Mouse (Mus musculus) lung, embryonic 15.5 days (tissue): ENCODE measurements around the gene Anp32a. TPM values are rescaled to one million over a fixed set of nuclear protein-coding genes. Genes with fewer than 3 reads are reported as not detected.

Experiments used
- ATAC-seq: fragments of 200-750 bp; cut with Nextera tagmentation; 2 replicates; pipeline ENCODE4 v1.8.0; 2017; ENCODE audit warnings: moderate number of reproducible peaks, borderline replicate concordance; ENCODE audit not compliant: low FRiP score, low TSS enrichment; ENCODE audit errors: extremely low read depth
- H3K27ac ChIP-seq: fragments of 300-500 bp; sonication (generic); 2 replicates; pipeline ENCODE4 v1.5.1; 2015; ENCODE audit warnings: moderate library complexity, mild to moderate bottlenecking, inconsistent platforms
- H3K27me3 ChIP-seq: fragments of 300-500 bp; sonication (generic); 2 replicates; pipeline ENCODE4 v1.6.1; 2015; ENCODE audit warnings: inconsistent platforms
- H3K36me3 ChIP-seq: fragments of 300-500 bp; sonication (generic); 2 replicates; pipeline ENCODE4 v1.6.1; 2015; ENCODE audit warnings: inconsistent platforms
- H3K4me1 ChIP-seq: fragments of 300-500 bp; sonication (generic); 2 replicates; pipeline ENCODE4 v1.6.1; 2015; ENCODE audit warnings: inconsistent platforms
- H3K4me2 ChIP-seq: fragments of 300-500 bp; sonication (generic); 2 replicates; pipeline ENCODE4 v1.6.1; 2015; ENCODE audit warnings: inconsistent platforms, mild to moderate bottlenecking, moderate library complexity
- H3K4me3 ChIP-seq: fragments of 300-500 bp; sonication (generic); 2 replicates; pipeline ENCODE4 v1.5.1; 2015; ENCODE audit warnings: mild to moderate bottlenecking, inconsistent platforms
- H3K9ac ChIP-seq: fragments of 300-500 bp; sonication (generic); 2 replicates; pipeline ENCODE4 v1.6.1; 2015; ENCODE audit warnings: inconsistent platforms
- H3K9me3 ChIP-seq: fragments of 300-500 bp; sonication (generic); 2 replicates; pipeline ENCODE4 v1.6.1; 2016; ENCODE audit warnings: inconsistent platforms
- WGBS: fragments of 180-500 bp; shearing (Covaris S2); methylation state at CpG from one replicate; pipeline ENCODE4 v1.1.7; 2015; 5-methylcytosine and 5-hydroxymethylcytosine counted together
- polyA plus RNA-seq: library from polyadenylated mRNA; unstranded; fragments of >200 nt; fragmentation: Nextera tagmentation; extraction: Ambion mirVana; gene quantifications from 2 replicates; pipeline ENCODE4 v1.2.1, GENCODE M21; 2015

The Anp32a gene
- polyA plus RNA-seq, 1 experiment from 2014 or later = 182 TPM

- 2% methylated on average over 40 of the region's 48 CpGs for WGBS
Observed at GRCm38 (mm10) chr9:62340301-62341122, 581 bp upstream of the Anp32a start.

DNA sequence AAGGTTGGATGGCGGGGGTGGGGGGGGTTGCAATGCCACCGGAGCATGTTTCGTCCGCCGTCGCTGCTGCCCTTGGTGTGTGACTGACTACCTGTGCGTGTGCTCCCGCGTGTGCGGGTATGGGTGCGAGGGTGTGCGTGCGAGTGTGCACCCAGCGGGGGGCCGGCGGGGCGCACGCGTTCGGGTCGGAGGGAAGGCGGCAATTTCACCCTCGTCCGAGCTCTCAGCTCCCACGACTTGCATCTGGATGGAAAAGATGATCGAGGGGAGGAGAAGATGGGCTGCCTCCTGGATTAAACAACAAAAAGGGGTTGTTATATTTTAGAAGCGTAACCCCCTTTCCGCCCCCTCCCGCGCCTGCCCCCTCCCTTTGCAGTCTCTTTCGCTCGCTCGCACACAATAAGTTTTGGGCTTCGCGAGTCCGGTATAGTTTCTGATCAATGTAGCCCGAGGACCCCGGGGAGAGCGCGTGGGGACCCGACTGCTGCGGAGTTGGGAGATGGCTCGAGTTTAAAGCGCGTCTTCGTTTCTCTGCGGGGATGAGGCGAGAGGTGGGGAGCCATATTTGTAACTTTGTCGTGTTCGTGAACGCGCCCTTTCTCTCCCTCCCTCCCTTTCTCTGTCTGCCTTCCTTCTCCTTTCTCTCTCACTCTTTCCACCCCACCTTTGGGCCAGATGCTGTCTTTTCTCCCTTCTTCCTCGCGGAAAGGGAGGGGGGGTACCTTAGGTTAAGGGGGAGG is 778 bp downstream of the Anp32a start:
- ATAC-seq = no peak
- Histone ChIP-seq H3K9me3 (no peaks in the 10 kb centered on the region), H3K27me3 (no peaks in the 10 kb centered on the region), H3K4me2 (peak overlapping the region; percentile 63), H3K4me1 (peaks cover 29% of the 10 kb centered on the region), H3K36me3 (no peaks in the 10 kb centered on the region), H3K27ac (peak overlapping the region; percentile 99), H3K4me3 (peak overlapping the region; percentile 89), H3K9ac (peak overlapping the region; percentile 99)
- under 1% methylated on average over 53 of the region's 54 CpGs for WGBS

More at GRCm38 (mm10) chr9:62340301-62341122, 581 bp upstream of the Anp32a start:
- Histone ChIP-seq H3K27ac (peak overlapping the region; percentile 25; the same call in 1 of the 2 replicates), H3K9ac (peak overlapping the region; percentile 63), H3K4me2 (peak overlapping the region; percentile 63), H3K27me3 (no peaks in the 10 kb centered on the region), H3K36me3 (no peaks in the 10 kb centered on the region), H3K4me3 (peak overlapping the region; percentile 89), H3K4me1 (peaks cover 16% of the 10 kb centered on the region), H3K9me3 (no peaks in the 10 kb centered on the region)
- ATAC-seq = peak; percentile 27; the same call in 1 of the 2 replicates

GRCm38 (mm10) chr9:62342441-62343191 is 1.5 kb downstream of the Anp32a start:
- H3K27ac ChIP-seq = peak overlapping the region; percentile 99
- H3K9me3 ChIP-seq = no peaks in the 10 kb centered on the region
- H3K27me3 ChIP-seq = no peaks in the 10 kb centered on the region
- H3K9ac ChIP-seq = peak overlapping the region; percentile 99
- peak overlapping the region; percentile 89 for H3K4me3 ChIP-seq
- H3K4me2 ChIP-seq = peak overlapping the region; percentile 63
- H3K36me3 ChIP-seq = no peaks in the 10 kb centered on the region
- H3K4me1 ChIP-seq = peaks cover 35% of the 10 kb centered on the region
- ATAC-seq = peak; percentile 24; the same call in 1 of the 2 replicates
- WGBS = under 1% methylated on average over 48 of the region's 48 CpGs

GRCm38 (mm10) chr9:62343192-62343903 is 2.3 kb downstream of the Anp32a start:
- Histone ChIP-seq H3K4me2 (peak overlapping the region; percentile 63), H3K4me3 (peak overlapping the region; percentile 89), H3K9me3 (no peaks in the 10 kb centered on the region), H3K9ac (peak overlapping the region; percentile 99), H3K27me3 (no peaks in the 10 kb centered on the region), H3K4me1 (peaks cover 40% of the 10 kb centered on the region), H3K27ac (peak overlapping the region; percentile 99), H3K36me3 (no peaks in the 10 kb centered on the region)
- ATAC-seq = peak; percentile 54
- under 1% methylated on average over 39 of the region's 56 CpGs for WGBS

DNA sequence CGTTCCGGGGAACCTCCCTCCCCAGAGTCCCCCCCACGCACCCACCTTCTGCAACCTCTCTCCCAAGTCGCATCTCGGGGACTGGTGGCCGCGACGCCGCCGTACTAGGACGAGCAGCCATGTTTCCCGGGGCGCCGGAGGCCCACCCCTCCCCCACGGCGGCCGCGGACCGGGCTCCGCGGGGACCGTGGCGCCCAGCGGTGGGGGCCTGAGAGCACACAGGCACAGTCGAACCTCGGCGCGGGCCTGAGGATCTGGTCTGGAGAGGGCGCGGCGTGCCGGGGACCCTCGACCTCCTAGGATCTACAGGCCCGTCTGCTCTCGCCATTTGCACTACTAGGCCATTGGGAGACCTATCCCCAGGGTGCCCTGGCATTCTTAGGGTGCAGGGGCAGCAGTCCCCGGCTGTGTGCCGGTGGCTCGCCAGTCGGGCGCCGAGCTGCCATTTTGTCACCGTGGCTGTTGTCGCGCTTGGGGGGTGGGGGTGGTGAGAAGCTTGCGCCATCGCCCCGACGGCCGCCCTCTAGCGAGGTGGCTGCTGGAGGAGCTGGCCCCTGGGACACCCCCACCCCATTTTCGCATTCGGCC is 2.9 kb downstream of the Anp32a start:
- ATAC-seq = peak; percentile 16; the same call in 1 of the 2 replicates
- WGBS = under 1% methylated on average over 52 of the region's 52 CpGs
- H3K9ac ChIP-seq = peak overlapping the region; percentile 99
- H3K9me3 ChIP-seq = no peaks in the 10 kb centered on the region
- H3K27me3 ChIP-seq = no peaks in the 10 kb centered on the region
- peak overlapping the region; percentile 89 for H3K4me3 ChIP-seq
- H3K4me1 ChIP-seq = peaks cover 42% of the 10 kb centered on the region
- H3K4me2 ChIP-seq = peak overlapping the region; percentile 63
- peak overlapping the region; percentile 99 for H3K27ac ChIP-seq
- no peaks in the 10 kb centered on the region for H3K36me3 ChIP-seq

- peaks cover 46% of the 10 kb centered on the region for H3K4me1 ChIP-seq
- H3K36me3 ChIP-seq = no peaks in the 10 kb centered on the region
- peak overlapping the region; percentile 99 for H3K27ac ChIP-seq
- WGBS = under 1% methylated on average over 26 of the region's 26 CpGs
- peak; percentile 8; the same call in 1 of the 2 replicates for ATAC-seq
- peak overlapping the region; percentile 89 for H3K4me3 ChIP-seq
- peak overlapping the region; percentile 99 for H3K9ac ChIP-seq
- no peaks in the 10 kb centered on the region for H3K27me3 ChIP-seq
- H3K9me3 ChIP-seq = no peaks in the 10 kb centered on the region
- peak overlapping the region; percentile 63 for H3K4me2 ChIP-seq
Observed at GRCm38 (mm10) chr9:62344545-62344944, 3.5 kb downstream of the Anp32a start.

DNA sequence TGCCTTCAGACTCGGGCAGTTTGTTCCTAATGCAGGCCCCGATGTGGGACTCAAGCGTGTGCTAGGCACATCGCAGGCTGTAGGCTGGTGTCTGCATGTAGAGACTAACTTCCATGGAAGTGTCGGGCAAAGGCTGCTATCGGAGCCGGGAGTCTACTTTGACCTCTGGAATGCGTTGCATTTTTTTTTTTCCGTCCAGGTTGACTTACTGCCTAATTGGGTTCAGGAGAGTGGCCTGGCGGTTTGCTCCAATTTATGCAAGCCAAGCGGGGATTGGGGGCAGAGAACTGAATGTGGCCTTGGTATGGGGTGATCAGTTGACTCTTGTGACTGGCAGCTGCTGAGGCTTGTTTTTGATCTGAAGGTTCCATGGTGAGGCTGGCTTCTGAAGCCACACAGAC is 4.0 kb downstream of the Anp32a start:
- WGBS = 19% methylated on average over 11 of the region's 11 CpGs
- H3K4me3 ChIP-seq = peak overlapping the region; percentile 89
- no peak for ATAC-seq
- peak overlapping the region; percentile 99 for H3K9ac ChIP-seq
- no peaks in the 10 kb centered on the region for H3K9me3 ChIP-seq
- H3K4me1 ChIP-seq = peaks cover 52% of the 10 kb centered on the region
- H3K27ac ChIP-seq = peak overlapping the region; percentile 99
- H3K27me3 ChIP-seq = no peaks in the 10 kb centered on the region
- H3K4me2 ChIP-seq = peak overlapping the region; percentile 63
- no peaks in the 10 kb centered on the region for H3K36me3 ChIP-seq

DNA sequence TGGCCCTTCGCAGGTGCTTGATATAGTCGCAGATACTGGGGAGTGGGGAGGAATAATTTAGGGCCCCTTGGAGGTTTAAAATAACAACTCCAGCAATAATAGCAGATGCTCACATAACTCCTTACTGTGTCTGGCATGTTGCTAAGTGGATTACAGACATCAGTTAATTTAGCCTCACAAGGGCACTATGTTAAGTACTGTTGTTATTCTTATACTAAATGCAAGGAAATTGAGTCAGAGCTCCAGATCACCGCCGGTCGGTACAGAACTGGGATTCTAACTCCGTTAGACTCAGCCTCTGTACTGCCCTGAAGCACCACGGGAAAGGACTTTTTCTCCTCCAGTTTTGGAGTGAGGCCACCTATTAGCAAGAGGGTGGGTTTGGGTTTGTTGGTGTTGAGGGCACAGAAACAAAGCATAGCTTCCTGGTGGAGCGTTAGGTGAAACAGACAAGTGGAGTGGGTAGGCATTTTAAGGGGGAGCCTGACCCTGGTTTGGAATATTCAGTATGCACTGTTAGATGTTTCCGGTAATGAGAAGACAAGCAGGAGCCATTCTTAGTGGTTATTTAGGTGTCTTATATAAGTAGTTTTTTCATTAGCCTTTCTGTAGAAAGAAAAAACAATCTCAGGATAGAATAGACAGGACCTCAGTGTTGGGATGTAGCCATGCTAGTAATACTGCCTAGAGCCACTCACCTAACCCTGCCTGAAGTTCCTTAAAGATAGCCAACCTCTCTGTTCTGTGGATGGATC is 4.7 kb downstream of the Anp32a start:
- 57% methylated on average over 9 of the region's 9 CpGs for WGBS
- peak overlapping the region; percentile 63 for H3K4me2 ChIP-seq
- no peaks in the 10 kb centered on the region for H3K27me3 ChIP-seq
- no peak overlapping the region for H3K27ac ChIP-seq
- no peaks in the 10 kb centered on the region for H3K9me3 ChIP-seq
- H3K36me3 ChIP-seq = no peaks in the 10 kb centered on the region
- H3K4me1 ChIP-seq = peaks cover 59% of the 10 kb centered on the region
- no peak overlapping the region for H3K9ac ChIP-seq
- 0 out of 2 replicates have a peak overlapping the region, but pooled peaks have one; percentile 89 for H3K4me3 ChIP-seq
- no peak for ATAC-seq

DNA sequence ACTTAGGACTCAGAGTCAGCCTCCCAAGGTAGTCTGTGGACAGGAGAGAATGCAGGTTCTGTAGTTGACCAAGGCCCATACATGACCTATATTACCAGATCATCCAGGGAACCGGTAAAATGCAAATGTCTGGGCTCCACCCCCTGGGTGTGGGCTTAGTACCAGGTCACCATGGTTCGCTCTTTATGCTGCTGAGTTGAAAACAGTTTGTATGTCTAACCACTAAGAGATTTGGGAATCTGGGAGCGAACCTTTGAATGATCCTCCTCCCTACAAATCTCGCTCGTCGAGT is 5.2 kb downstream of the Anp32a start:
- no peaks in the 10 kb centered on the region for H3K36me3 ChIP-seq
- no peak overlapping the region for H3K27ac ChIP-seq
- no peaks in the 10 kb centered on the region for H3K9me3 ChIP-seq
- H3K4me3 ChIP-seq = no peak overlapping the region
- no peak overlapping the region for H3K9ac ChIP-seq
- no peak overlapping the region; the same call in 1 of the 2 replicates for H3K4me2 ChIP-seq
- 68% methylated on average over 6 of the region's 6 CpGs for WGBS
- no peak for ATAC-seq
- H3K27me3 ChIP-seq = no peaks in the 10 kb centered on the region
- peaks cover 62% of the 10 kb centered on the region for H3K4me1 ChIP-seq

DNA sequence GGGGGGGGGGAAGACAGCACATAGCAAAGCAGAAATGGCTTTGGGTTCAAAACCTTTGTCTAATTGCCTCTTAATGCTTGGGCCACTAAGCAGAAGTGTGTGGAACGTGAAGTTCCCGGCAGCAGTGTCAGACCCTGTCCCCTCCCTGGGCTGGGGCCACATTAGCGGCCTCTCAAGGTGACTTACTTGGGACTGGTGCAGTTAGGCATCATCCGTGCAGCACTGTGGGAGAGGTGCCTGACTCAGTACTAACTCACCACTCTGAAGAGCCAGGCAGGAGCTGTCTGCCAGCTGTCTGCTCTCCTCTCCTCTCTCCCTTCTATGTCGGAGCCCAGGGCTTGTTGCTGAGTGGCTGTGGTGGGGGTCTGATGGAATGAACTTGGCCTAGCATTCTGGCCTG is 6.1 kb downstream of the Anp32a start:
- H3K9ac ChIP-seq = no peak overlapping the region
- H3K36me3 ChIP-seq = no peaks in the 10 kb centered on the region; the same call in 1 of the 2 replicates
- WGBS = 77% methylated on average over 5 of the region's 5 CpGs
- no peak overlapping the region for H3K4me3 ChIP-seq
- H3K4me1 ChIP-seq = peaks cover 71% of the 10 kb centered on the region
- H3K27ac ChIP-seq = no peak overlapping the region
- no peaks in the 10 kb centered on the region for H3K27me3 ChIP-seq
- H3K4me2 ChIP-seq = no peak overlapping the region
- no peaks in the 10 kb centered on the region for H3K9me3 ChIP-seq
- no peak for ATAC-seq
